25 mouse cellular contexts compared by ENCODE assay signal in genomic region chr4:105507221-105507620, GRCm38 (mm10).
DNase-seq lines count a peak whose midpoint lies in the region; ATAC-seq and TF ChIP-seq lines count a peak whose summit lies in the region.
"Had no signal": no experiment of that assay in that cellular context is flagged by ENCODE, and none has a peak within 500 bp of the region (broad histone marks: within the 10 kb centered on the region; RNA-seq: fewer than 3 reads in every experiment).

No protein-coding gene starts in this region.

- intact Hi-C loops in heart, postnatal 10 days (cut with DNase I), result loop anchor here (2.0 to 5.0 kb wide), 5 partner anchors 44 to 350 kb away; partner anchors contain the start of gene Plpp3

- WGBS in heart, embryonic 12.5 days, result 78% methylated on average over 7 of the region's 7 CpGs
- WGBS in kidney, adult 2 months, result 59% methylated on average over 7 of the region's 7 CpGs

- no peaks in the 10 kb centered on the region; the same call in 1 of the 2 replicates for H3K9me3 ChIP-seq in heart, embryonic 12.5 days (replicated peaks)
- H3K9me3 ChIP-seq: embryonic facial prominence, embryonic 13.5 days; limb, embryonic 10.5 days; liver, embryonic 15.5 days; lung, embryonic 15.5 days had no signal

- H3K9ac ChIP-seq in heart, embryonic 12.5 days, result no peak overlapping the region
- H3K9ac ChIP-seq: embryonic facial prominence, embryonic 13.5 days; forebrain, embryonic 12.5 days; hindbrain, embryonic 14.5 days; liver, embryonic 15.5 days; lung, embryonic 15.5 days had no signal

- TF ChIP-seq CTCF in kidney, adult 2 months (conservative IDR thresholded peaks at IDR 0.05; ENCODE audit: insufficient read depth, insufficient read length, low read depth, low read length), result no peak

- H3K4me2 ChIP-seq in heart, embryonic 12.5 days, result no peak overlapping the region
- H3K4me2 ChIP-seq: embryonic facial prominence, embryonic 13.5 days; forebrain, embryonic 12.5 days; hindbrain, embryonic 14.5 days; liver, embryonic 15.5 days; lung, embryonic 15.5 days had no signal

- no peak overlapping the region for H3K27ac ChIP-seq in heart, embryonic 12.5 days (ENCODE audit: poor library complexity, severe bottlenecking)
- peak overlapping the region; percentile 82; the same call in 1 of the 2 replicates for H3K27ac ChIP-seq in kidney, adult 2 months (ENCODE audit: insufficient read depth, low read depth, low read length)
- H3K27ac ChIP-seq: embryonic facial prominence, embryonic 13.5 days; forebrain, embryonic 12.5 days; hindbrain, embryonic 14.5 days; left cerebral cortex, adult 2 months; limb, embryonic 10.5 days; liver, embryonic 15.5 days; lung, embryonic 15.5 days had no signal

- no peak for ATAC-seq in heart, embryonic 12.5 days (ENCODE audit: insufficient number of reproducible peaks, low FRiP score)
- ATAC-seq in activated CD4-positive, CD25-positive, alpha-beta regulatory T cell, adult 4 months, result no peak
- ATAC-seq: inflammation-experienced regulatory T-cells, adult 6 months; Patski had no signal

- no peaks in the 10 kb centered on the region for H3K27me3 ChIP-seq in heart, embryonic 12.5 days (replicated peaks)
- H3K27me3 ChIP-seq in kidney, adult 2 months (replicated peaks; ENCODE audit: control insufficient read depth, insufficient read depth, low read length), result no peaks in the 10 kb centered on the region
- H3K27me3 ChIP-seq: embryonic facial prominence, embryonic 13.5 days; forebrain, embryonic 12.5 days; liver, embryonic 15.5 days; lung, embryonic 15.5 days; Patski had no signal

- no peaks in the 10 kb centered on the region; the same call in 1 of the 2 replicates for H3K4me1 ChIP-seq in heart, embryonic 12.5 days (replicated peaks)
- H3K4me1 ChIP-seq in kidney, adult 2 months (ENCODE audit: control insufficient read depth, insufficient read depth, low read length), result 0 out of 2 replicates have a peak, but pooled peaks cover 6% of the 10 kb centered on the region
- H3K4me1 ChIP-seq: embryonic facial prominence, embryonic 13.5 days; forebrain, embryonic 12.5 days; limb, embryonic 10.5 days; liver, embryonic 15.5 days; lung, embryonic 15.5 days had no signal

- H3K36me3 ChIP-seq in heart, embryonic 12.5 days, result no peaks in the 10 kb centered on the region
- no peaks in the 10 kb centered on the region for H3K36me3 ChIP-seq in kidney, adult 2 months (ENCODE audit: control insufficient read depth, insufficient read depth, low read length)
- H3K36me3 ChIP-seq: embryonic facial prominence, embryonic 13.5 days; forebrain, embryonic 12.5 days; limb, embryonic 10.5 days; liver, embryonic 15.5 days; lung, embryonic 15.5 days had no signal

- H3K4me3 ChIP-seq in heart, embryonic 12.5 days, result no peak overlapping the region
- no peak overlapping the region for H3K4me3 ChIP-seq in kidney, adult 2 months (ENCODE audit: insufficient read depth, low read depth, low read length)
- H3K4me3 ChIP-seq: embryonic facial prominence, embryonic 13.5 days; erythroblast, embryonic 14.5 days; forebrain, embryonic 12.5 days; left cerebral cortex, adult 2 months; limb, embryonic 10.5 days; liver, embryonic 15.5 days; lung, embryonic 15.5 days; megakaryocyte, embryonic 14.5 days had no signal

- TF ChIP-seq POLR2A in kidney, adult 2 months (IDR thresholded peaks at IDR 0.05; ENCODE audit: low read depth, low read length), result no peak

- peak; percentile 95 for DNase-seq in heart, adult 11 months
- peak; percentile 77 for DNase-seq in kidney, adult 2 months
- no peak for DNase-seq in kidney, postnatal 10 days
- DNase-seq in heart, postnatal 10 days, result peak; percentile 31
- no peak for DNase-seq in thymus, adult 18-20 months
- DNase-seq: adrenal gland, adult 8-10 months; cerebellum, adult 8-10 months; cerebellum, postnatal 36 days; embryo, embryonic 11 days; liver; lung, postnatal 36 days; midbrain, embryonic 14.5 days had no signal

Comparison
In these comparisons a context has a peak if more than half of its experiments do, and no peak if none do; other contexts are left out.
1. DNase-seq: peak in heart, adult 11 months (single experiment), kidney, adult 2 months (single experiment) and heart, postnatal 10 days (2 of 2); none in kidney, postnatal 10 days (single experiment) and thymus, adult 18-20 months (0 of 2).